Mouse (Mus musculus) CD4-positive, CD25-positive, alpha-beta regulatory T cell (primary cell): ENCODE results near the gene Ccdc115. TPM values are rescaled to one million over a fixed set of nuclear protein-coding genes. Genes with fewer than 3 reads are reported as not detected.

ENCODE experiments used
- polyA plus RNA-seq: library from polyadenylated mRNA; unstranded; fragments of 100-300 nt; shearing (Covaris generic); gene quantifications from one replicate; pipeline ENCODE4 v1.2.1, GENCODE M21; 2017

The Ccdc115 gene
- polyA plus RNA-seq: 55.5 TPM

DNA sequence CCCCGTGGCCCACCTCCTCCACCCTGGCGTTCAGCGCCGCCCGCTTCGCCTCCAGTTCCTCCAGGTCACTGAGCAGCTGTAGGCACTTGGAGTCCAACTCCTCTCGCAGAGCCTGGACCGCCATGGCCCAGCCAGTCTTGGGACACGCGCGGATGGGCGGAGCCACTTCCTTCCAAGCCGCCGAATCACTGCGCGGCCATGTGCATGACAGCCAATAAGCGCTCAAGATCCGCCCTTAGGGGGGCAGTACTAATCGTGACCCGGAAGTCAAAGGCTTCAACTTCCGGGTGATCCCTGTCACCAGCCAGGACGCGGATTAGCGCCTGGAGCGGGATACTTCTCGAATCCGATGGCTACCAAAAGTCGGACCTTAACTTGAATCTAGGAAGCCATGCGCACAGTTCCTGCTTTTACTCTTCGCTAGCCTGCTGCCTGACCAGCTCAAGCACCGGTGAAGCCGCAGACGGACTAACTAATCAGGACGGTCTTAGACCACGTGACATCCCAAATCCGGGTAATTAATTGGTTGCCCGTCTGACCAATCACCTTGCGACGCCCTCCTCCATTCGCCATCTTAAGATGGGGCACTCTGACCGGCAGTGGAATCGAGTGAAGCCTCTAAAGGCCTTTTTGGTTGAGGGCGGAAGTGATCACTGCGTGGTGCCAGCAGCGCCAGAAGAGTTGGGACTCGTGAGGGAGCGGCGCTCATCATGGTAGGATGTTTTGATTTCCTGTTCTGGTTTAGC is at the start of gene Ccdc115, which contains the start of gene Imp4:
Gene Ccdc115, minus strand, starts transcription at position 458 of the 746 bp plus-strand sequence.
Gene Imp4, plus strand, starts transcription at position 637 of the 746 bp plus-strand sequence.

GRCm38 (mm10) chr1:34459284-34460060 is 20.0 kb upstream of the Ccdc115 start, which contains the start of gene Ptpn18:
Gene Ptpn18 (plus strand): TSS chr1:34459762.

Other genes starting within 250 kb of the Ccdc115 start
- gene Imp4, start 179 bp upstream of the Ccdc115 start, polyA plus RNA-seq: 148 TPM
- gene Ptpn18, start 20.1 kb upstream of the Ccdc115 start, polyA plus RNA-seq: 272 TPM
- gene Prss39, start 58.7 kb upstream of the Ccdc115 start, polyA plus RNA-seq: not detected
- gene Cfc1, start 96.0 kb upstream of the Ccdc115 start, polyA plus RNA-seq: 0.17 TPM
- not detected for gene Prss40, start 121.3 kb upstream of the Ccdc115 start, polyA plus RNA-seq
- not detected for gene Amer3, start 140.0 kb upstream of the Ccdc115 start, polyA plus RNA-seq